Mouse (Mus musculus) heart, embryonic 11.5 days (tissue): Measurements from ENCODE around the gene Atg10. TPM values are rescaled to one million over a fixed set of nuclear protein-coding genes. Genes with fewer than 3 reads are reported as not detected.
A peak's percentile ranks its signal among the peaks of the same experiment; 100 is the strongest.

ENCODE experiments used
- ATAC-seq: fragments of 200-750 bp; cut with Nextera tagmentation; replicated peaks from 2 replicates; pipeline ENCODE4 v1.8.0; 2017; ENCODE audit warnings: moderate library complexity; ENCODE audit not compliant: insufficient number of reproducible peaks, low FRiP score, low TSS enrichment
- H3K27ac ChIP-seq: fragments of 300-500 bp; sonication (generic); 2 replicates; pipeline ENCODE4 v1.5.1; 2014; ENCODE audit warnings: mild to moderate bottlenecking, low read depth, low read length
- H3K27me3 ChIP-seq: fragments of 300-500 bp; sonication (generic); 2 replicates; pipeline ENCODE4 v1.6.1; 2014; ENCODE audit warnings: mild to moderate bottlenecking, low read length, mixed read lengths; ENCODE audit not compliant: control insufficient read depth, insufficient read depth
- H3K36me3 ChIP-seq: fragments of 300-500 bp; sonication (generic); 2 replicates; pipeline ENCODE4 v1.6.1; 2014; ENCODE audit warnings: mild to moderate bottlenecking, low read length, moderate library complexity, mixed read lengths; ENCODE audit not compliant: control insufficient read depth, insufficient read depth
- H3K4me1 ChIP-seq: fragments of 300-500 bp; sonication (generic); 2 replicates; pipeline ENCODE4 v1.6.1; 2014; ENCODE audit warnings: low read length; ENCODE audit not compliant: control insufficient read depth, insufficient read depth
- H3K4me2 ChIP-seq: fragments of 300-500 bp; sonication (generic); 2 replicates; pipeline ENCODE4 v1.6.1; 2014; ENCODE audit warnings: mild to moderate bottlenecking, moderate library complexity
- H3K4me3 ChIP-seq: fragments of 300-500 bp; sonication (generic); 2 replicates; pipeline ENCODE4 v1.5.1; 2014; ENCODE audit warnings: low read depth, low read length
- H3K9ac ChIP-seq: fragments of 300-500 bp; sonication (generic); 2 replicates; pipeline ENCODE4 v1.6.1; 2014; ENCODE audit warnings: mild to moderate bottlenecking, low read depth, low read length, moderate library complexity
- H3K9me3 ChIP-seq: fragments of 300-500 bp; sonication (generic); replicated peaks from 2 replicates; pipeline ENCODE4 v1.6.1; 2016; ENCODE audit warnings: low read length; ENCODE audit not compliant: control insufficient read depth
- WGBS: fragments of 180-500 bp; shearing (Covaris S2); extraction: QIAGEN DNeasy Blood & Tissue Kit; methylation state at CpG from one replicate; pipeline ENCODE4 v1.1.7; 2014; ENCODE audit not compliant: insufficient replicate concordance; 5-methylcytosine and 5-hydroxymethylcytosine counted together
- polyA plus RNA-seq: library from polyadenylated mRNA; unstranded; fragments of >200 nt; fragmentation: Nextera tagmentation; extraction: Ambion mirVana; gene quantifications from 2 replicates; pipeline ENCODE4 v1.2.1, GENCODE M21; 2014

The Atg10 gene
- polyA plus RNA-seq, 1 experiment from 2014 or later: 23.0 TPM

- Histone ChIP-seq H3K4me2 (peak overlapping the region; percentile 45), H3K27ac (no peak overlapping the region)
- 37% methylated on average over 11 of the region's 11 CpGs for WGBS
Measured at GRCm38 (mm10) chr13:91039201-91039807, 184.5 kb downstream of the Atg10 start.

GRCm38 (mm10) chr13:91038636-91039035 lies 185.1 kb downstream of the Atg10 start:
- no peaks in the 10 kb centered on the region; the same call in 1 of the 2 replicates for H3K4me1 ChIP-seq
- H3K4me3 ChIP-seq: no peak overlapping the region
- H3K36me3 ChIP-seq: no peaks in the 10 kb centered on the region
- WGBS: 64% methylated on average over 5 of the region's 5 CpGs
- H3K27me3 ChIP-seq: no peaks in the 10 kb centered on the region
- H3K27ac ChIP-seq: no peak overlapping the region
- H3K9ac ChIP-seq: no peak overlapping the region
- ATAC-seq: no peak
- H3K9me3 ChIP-seq: no peaks in the 10 kb centered on the region
- H3K4me2 ChIP-seq: no peak overlapping the region

More at GRCm38 (mm10) chr13:91039201-91039807, 184.5 kb downstream of the Atg10 start:
- Histone ChIP-seq H3K27me3 (no peaks in the 10 kb centered on the region), H3K9ac (0 out of 2 replicates have a peak overlapping the region, but pooled peaks have one; percentile 23), H3K4me3 (no peak overlapping the region), H3K36me3 (no peaks in the 10 kb centered on the region), H3K9me3 (no peaks in the 10 kb centered on the region), H3K4me1 (no peaks in the 10 kb centered on the region; the same call in 1 of the 2 replicates)
- ATAC-seq: peak; percentile 73

GRCm38 (mm10) chr13:91038034-91038433 lies 185.7 kb downstream of the Atg10 start:
- H3K4me1 ChIP-seq: no peaks in the 10 kb centered on the region; the same call in 1 of the 2 replicates
- ATAC-seq: no peak
- no peak overlapping the region for H3K4me3 ChIP-seq
- H3K27ac ChIP-seq: no peak overlapping the region
- WGBS: 53% methylated on average over 3 of the region's 3 CpGs
- no peak overlapping the region for H3K4me2 ChIP-seq
- no peaks in the 10 kb centered on the region for H3K9me3 ChIP-seq
- H3K36me3 ChIP-seq: no peaks in the 10 kb centered on the region
- no peaks in the 10 kb centered on the region for H3K27me3 ChIP-seq
- no peak overlapping the region for H3K9ac ChIP-seq

- ATAC-seq: no peak
- Histone ChIP-seq H3K27me3 (no peaks in the 10 kb centered on the region), H3K9me3 (no peaks in the 10 kb centered on the region), H3K36me3 (no peaks in the 10 kb centered on the region), H3K4me1 (no peaks in the 10 kb centered on the region; the same call in 1 of the 2 replicates), H3K9ac (no peak overlapping the region), H3K4me3 (no peak overlapping the region), H3K27ac (no peak overlapping the region), H3K4me2 (no peak overlapping the region)
- 85% methylated on average over 6 of the region's 6 CpGs for WGBS
Measured at GRCm38 (mm10) chr13:91037405-91037804, 186.4 kb downstream of the Atg10 start.

- Histone ChIP-seq H3K9ac (no peak overlapping the region), H3K27ac (no peak overlapping the region), H3K4me2 (no peak overlapping the region), H3K9me3 (no peaks in the 10 kb centered on the region), H3K4me1 (no peaks in the 10 kb centered on the region), H3K36me3 (no peaks in the 10 kb centered on the region), H3K27me3 (no peaks in the 10 kb centered on the region), H3K4me3 (no peak overlapping the region)
- 73% methylated on average over 2 of the region's 2 CpGs for WGBS
- ATAC-seq: no peak
Measured at GRCm38 (mm10) chr13:91031836-91032235, 191.9 kb downstream of the Atg10 start.

GRCm38 (mm10) chr13:91023447-91023846 lies 200.3 kb downstream of the Atg10 start:
- 80% methylated on average over 9 of the region's 9 CpGs for WGBS
- no peaks in the 10 kb centered on the region for H3K9me3 ChIP-seq
- H3K36me3 ChIP-seq: no peaks in the 10 kb centered on the region
- no peak overlapping the region for H3K4me2 ChIP-seq
- no peaks in the 10 kb centered on the region for H3K4me1 ChIP-seq
- no peak overlapping the region for H3K27ac ChIP-seq
- ATAC-seq: no peak
- H3K4me3 ChIP-seq: no peak overlapping the region
- no peak overlapping the region for H3K9ac ChIP-seq
- no peaks in the 10 kb centered on the region for H3K27me3 ChIP-seq

GRCm38 (mm10) chr13:91011851-91012250 lies 211.9 kb downstream of the Atg10 start:
- no peaks in the 10 kb centered on the region for H3K9me3 ChIP-seq
- ATAC-seq: no peak
- no peak overlapping the region for H3K9ac ChIP-seq
- 65% methylated on average over 3 of the region's 3 CpGs for WGBS
- no peak overlapping the region for H3K4me2 ChIP-seq
- H3K36me3 ChIP-seq: no peaks in the 10 kb centered on the region
- no peaks in the 10 kb centered on the region for H3K4me1 ChIP-seq
- no peaks in the 10 kb centered on the region for H3K27me3 ChIP-seq
- H3K27ac ChIP-seq: no peak overlapping the region
- no peak overlapping the region for H3K4me3 ChIP-seq

- H3K9me3 ChIP-seq: no peaks in the 10 kb centered on the region
- no peak for ATAC-seq
- H3K4me1 ChIP-seq: no peaks in the 10 kb centered on the region
- no peak overlapping the region for H3K9ac ChIP-seq
- H3K36me3 ChIP-seq: no peaks in the 10 kb centered on the region
- 79% methylated on average over 2 of the region's 2 CpGs for WGBS
- H3K4me2 ChIP-seq: no peak overlapping the region
- no peak overlapping the region for H3K27ac ChIP-seq
- no peak overlapping the region for H3K4me3 ChIP-seq
- H3K27me3 ChIP-seq: no peaks in the 10 kb centered on the region
Measured at GRCm38 (mm10) chr13:90995034-90995629, 228.6 kb downstream of the Atg10 start.

- H3K4me1 ChIP-seq: no peaks in the 10 kb centered on the region
- H3K4me3 ChIP-seq: no peak overlapping the region
- no peak overlapping the region for H3K4me2 ChIP-seq
- H3K27me3 ChIP-seq: no peaks in the 10 kb centered on the region
- no peak for ATAC-seq
- no peaks in the 10 kb centered on the region for H3K36me3 ChIP-seq
- H3K9ac ChIP-seq: no peak overlapping the region
- WGBS: 76% methylated on average over 13 of the region's 13 CpGs
- no peak overlapping the region for H3K27ac ChIP-seq
- no peaks in the 10 kb centered on the region for H3K9me3 ChIP-seq
Measured at GRCm38 (mm10) chr13:90993602-90994001, 230.2 kb downstream of the Atg10 start.
